Mouse (Mus musculus): ENCODE measurements around the gene Enpp5.

Gene Enpp5

DNA sequence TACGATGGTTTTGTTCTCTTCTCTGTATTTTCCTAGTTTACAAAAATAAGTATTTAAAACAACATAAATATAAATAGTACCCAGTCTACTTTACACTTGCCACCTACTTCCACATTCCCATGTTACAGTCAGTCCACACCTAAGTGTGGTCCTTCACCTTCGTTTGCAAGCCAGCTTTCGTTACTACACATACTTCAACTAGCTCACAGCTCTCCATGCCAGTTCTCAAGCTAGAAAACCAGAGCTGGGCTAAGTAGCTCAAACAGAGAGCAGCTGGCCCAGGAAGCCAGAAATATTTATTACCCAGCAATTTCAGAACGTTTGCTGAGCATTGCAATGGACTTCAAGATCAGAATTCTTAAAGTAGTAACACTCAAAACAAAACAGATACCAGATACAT lies 21.9 kb downstream of the Enpp5 start:
- no peak for DNase-seq (ENCODE audit: low spot score)

DNA sequence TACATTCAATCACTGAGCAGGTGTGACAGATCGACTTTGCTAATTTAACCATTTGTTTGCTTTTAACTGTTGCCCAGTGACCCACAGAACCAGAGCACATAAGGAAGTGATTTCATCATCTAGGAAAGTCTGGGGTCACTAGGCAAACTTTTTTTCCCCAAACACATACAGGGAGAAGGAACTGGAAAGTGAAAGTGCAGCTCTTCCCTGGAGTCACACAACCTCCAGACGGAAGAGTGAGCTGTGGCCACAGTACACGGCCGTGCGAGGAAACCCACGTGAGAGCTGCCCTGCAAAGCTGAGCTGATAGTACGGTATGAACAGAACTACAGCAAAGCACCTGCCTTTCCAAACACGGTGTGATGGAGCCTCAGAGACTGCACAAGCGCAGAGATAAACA lies 22.3 kb downstream of the Enpp5 start:
- no peak for DNase-seq (ENCODE audit: low spot score)

DNA sequence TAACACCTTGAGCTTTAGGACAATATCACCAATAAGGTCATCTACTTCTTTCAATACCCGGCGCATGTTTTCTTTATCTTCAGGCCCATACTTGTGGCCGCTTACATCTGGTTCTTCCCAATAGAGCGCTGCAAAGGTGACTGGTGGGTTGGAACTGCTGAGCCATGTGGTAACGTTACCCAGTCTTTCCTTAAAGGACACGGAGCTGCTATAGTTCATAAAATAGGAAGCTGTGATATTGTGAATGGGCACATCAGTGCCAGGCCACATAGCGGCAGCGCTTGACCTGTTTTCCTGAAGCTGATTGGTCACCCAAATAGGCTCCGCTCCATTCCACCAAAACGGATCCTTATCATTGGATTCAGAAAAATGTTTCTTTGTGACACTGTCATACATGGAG lies 23.3 kb downstream of the Enpp5 start:
- no peak for DNase-seq (ENCODE audit: low spot score)

DNA sequence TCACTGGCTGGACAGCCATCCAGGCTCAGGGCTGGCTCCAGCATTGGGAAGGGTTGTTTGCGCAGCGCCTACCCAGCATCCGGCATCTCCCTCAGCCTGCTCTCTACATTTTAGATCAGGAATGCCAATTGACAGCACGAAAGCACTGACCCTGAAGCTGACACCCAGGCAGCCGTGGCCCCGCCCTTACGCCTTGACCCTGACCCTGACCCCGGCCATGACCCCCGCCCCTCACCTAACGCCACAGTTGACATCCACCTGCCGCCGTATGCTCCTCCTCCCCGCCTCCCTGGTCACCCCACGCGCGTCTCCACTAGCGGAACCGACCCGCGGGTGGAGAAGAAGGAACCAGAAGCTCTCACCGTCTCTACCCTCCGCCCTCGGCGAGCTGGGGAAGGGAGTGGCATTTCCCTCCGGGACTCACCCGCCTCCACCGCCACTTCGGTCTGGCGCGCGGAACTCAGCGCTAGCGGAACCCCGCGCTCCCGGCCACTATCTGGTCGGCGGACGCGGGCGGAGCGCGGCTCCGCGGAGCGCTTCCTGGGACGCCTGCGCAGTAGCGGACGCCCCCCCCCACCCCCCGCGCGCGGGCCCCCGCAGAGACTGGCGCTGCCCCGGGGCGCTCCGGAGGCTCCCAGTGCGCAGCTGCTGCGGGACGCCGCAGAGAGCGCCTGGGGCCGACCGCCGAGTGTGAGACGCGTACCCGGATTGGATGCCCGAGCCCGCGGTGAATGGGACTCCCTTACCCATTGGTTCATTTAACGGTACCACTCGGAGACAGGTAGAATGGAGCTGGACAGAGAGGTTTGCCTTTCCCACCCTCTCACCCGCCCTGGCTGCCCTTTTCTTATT lies 26.9 kb downstream of the Enpp5 start, which contains the start of gene Enpp4:
Gene Enpp4 (minus strand): TSS at position 523 of the 852 bp plus-strand sequence.
- DNase-seq (ENCODE audit: low spot score), result peak; percentile 82

DNA sequence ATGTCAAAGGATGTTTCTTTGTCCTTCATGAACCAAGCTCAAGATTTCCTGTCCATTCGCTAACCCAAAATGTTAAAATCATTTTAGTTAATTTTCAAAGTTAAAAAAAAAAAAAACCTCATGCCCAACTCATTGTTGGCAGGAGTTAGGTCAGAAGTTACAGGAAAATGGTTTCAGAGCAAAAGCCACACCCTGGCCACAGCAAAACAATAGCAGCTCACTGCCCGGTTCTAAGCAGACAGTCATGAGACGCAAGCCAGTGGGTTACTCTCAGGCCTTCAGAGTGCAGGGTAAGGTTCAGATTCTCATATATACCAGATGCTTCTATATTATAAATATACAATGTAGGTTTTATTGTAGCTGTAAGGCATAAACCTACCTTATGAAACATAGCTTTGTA lies 29.7 kb downstream of the Enpp5 start:
- no peak for DNase-seq (ENCODE audit: low spot score)

DNA sequence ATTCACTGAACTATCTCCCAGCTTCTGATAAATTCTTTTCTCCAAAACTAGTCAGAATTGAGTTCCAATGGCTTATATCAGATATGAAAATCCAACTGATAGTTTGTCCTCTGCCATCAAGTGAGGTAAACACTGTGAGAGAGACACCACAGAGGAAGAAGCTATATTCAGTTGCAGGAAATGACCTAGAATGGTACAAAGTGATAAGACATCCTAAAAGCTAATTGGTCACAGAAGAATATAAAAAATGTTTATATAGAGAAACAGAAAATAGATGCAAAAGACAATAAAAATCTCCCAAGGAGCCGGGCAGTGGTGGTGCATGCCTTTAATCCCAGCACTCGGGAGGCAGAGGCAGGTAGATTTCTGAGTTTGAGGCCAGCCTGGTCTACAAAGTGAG lies 38.0 kb downstream of the Enpp5 start:
- no peak for DNase-seq (ENCODE audit: low spot score)

DNA sequence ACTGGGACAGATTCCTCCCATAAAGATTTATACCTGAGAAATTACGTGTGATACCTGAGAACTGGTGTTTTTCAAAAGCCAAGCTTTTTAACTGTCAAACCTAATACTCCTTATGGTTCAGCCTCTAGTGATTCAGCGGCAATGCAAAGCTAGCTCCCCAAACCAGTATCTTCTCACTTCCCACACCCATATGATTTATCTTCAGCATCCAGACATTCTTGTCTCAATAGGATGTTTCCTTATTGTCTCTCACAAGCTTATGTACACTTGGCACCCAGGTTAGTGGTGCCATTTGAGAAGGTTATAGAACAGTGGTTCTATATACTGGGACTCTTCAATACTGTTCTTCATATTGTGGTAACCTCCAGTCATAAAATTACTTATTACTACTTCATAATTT lies 39.1 kb downstream of the Enpp5 start:
- DNase-seq (ENCODE audit: low spot score), result no peak

DNA sequence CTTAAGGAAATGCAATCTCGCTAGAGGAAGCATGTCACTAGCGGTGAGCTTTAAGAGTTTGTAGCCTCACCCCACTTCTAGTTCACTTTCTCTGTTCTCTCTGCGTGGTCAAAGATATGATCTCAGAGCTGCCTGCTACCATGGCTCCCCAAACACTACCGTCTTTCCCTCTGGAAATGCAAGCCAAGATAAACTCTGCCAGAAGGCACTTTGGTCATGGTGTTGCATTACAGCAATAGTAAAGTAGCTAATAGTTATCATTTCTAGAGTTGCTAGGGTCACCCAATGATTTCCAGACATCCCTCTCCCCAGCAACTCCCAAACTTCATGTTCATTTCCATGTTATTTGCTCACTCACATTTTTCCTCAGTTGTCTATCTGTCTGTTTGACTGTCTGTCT lies 39.6 kb downstream of the Enpp5 start:
- DNase-seq (ENCODE audit: low spot score), result no peak

DNA sequence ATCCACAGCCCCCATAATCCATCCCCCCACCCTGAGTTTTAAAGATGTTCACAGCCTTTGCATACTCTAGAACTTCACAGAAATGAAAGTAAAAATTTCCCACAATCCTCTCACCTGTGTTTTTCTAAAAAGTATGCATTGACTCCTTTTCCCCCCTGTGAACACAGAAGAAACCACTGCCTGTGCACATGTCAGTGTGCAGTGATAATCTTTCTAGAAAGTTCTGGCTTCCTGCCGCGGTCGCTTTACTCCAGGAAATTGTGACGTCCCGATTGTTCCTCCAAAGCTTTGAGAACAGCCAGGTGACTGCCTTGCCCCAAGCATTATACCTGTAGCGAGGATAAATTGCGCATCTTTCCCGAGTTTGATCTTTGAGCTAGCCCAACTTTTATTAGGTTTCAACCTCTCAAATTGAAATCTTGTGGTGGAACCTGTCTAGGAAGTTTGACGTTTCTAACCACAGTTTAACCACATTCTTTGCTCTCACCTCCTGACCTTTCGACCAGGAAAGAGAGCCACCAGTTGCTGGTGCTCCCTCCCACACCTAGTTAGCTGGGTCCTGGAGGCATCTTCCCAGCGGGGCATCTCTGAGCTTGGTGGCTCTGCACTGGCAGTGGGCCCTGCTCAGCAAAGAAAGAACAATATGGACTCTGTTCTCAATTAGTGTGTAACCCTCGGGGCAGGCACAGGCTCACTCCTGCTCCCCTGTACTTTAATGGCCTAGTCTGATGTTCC lies 42.9 kb downstream of the Enpp5 start:
- no peak for DNase-seq (ENCODE audit: low spot score)

DNA sequence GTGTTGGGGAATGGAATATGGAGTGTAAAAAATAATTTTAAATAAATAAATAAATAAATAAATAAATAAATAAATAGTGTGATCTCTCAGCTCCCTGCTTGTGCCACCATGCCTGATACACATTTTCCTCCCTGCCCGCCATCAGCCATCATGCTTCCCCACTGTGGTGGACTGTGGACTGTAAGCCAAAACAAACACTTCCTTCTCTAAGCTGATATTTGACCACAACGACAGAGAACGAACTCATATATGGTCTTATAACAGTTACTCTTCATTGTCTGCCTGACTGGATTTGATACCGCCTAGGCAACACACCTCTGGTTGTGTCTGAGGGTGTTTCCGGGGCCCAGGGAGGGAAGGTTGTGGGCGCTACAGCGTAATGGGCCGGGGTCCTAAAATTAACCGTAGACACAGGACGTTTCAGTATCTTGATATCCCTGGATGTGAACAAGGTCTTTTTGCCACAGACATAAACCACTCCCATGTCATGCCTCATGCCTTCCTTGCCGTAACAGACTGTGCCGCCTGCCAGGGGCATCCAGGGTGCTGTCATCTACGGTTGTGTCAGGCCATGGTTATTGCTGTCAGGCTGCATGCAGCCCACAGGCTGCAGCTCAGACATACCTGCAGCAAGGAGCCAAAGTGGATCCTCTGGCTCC lies 50.6 kb downstream of the Enpp5 start:
- DNase-seq (ENCODE audit: low spot score), result no peak

DNA sequence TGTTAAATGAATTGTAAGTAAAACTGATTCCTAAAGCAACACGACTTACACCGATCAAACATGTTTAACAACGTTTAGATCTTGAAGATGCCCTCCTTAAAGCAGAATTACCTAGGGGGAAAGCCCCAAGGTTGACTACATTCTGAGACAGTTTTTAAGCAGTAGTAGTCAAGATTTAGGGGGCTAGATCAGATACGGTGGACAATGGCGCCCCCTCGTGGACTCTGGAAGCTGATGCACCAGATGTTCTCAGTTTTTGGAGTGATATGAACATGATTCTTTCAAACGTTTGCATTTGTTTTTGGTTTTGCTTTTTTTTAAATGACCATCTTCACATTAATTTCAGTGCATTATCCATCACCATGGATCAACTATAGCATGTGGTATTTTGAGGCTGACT lies 51.8 kb downstream of the Enpp5 start:
- peak; percentile 86 for DNase-seq (ENCODE audit: low spot score)

DNA sequence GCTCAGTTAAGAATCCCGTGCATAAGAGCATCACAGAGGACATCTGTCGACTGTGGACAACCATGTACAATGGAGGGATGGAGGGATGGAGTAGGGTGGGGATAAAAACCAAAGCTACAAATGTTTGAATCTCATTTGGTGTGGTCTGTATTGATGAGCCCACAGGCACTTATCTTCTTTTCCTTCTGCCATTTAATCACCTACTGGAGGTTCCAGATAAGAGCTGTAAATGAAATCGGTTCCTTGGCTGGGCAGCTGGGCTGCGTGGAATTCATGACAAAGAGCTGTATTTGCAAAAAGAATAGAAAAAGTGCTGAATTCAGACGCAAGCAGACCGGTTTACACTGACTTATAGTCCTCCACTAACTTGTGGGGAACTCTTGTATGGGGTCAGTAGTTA lies 55.5 kb downstream of the Enpp5 start:
- DNase-seq (ENCODE audit: low spot score), result no peak

DNA sequence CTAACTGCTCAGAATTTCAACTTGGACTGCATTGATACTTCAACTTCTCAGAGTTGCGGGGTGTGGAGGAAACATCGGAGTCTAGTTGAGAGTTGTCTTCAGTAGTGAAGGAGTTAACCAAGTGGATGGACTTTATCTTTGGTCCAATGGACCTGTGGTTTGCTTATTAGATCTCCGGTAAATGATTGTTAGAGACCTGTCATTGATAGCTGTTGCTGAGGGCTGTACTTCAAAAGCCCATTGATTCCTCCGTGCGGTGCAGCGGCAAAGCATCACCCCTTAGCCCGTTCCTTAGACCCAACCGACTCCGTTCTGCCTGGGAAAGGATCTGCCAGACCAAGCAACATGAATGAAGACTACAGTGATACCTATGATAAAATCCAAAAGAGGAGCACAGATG lies 55.9 kb downstream of the Enpp5 start:
- no peak for DNase-seq (ENCODE audit: low spot score)

DNA sequence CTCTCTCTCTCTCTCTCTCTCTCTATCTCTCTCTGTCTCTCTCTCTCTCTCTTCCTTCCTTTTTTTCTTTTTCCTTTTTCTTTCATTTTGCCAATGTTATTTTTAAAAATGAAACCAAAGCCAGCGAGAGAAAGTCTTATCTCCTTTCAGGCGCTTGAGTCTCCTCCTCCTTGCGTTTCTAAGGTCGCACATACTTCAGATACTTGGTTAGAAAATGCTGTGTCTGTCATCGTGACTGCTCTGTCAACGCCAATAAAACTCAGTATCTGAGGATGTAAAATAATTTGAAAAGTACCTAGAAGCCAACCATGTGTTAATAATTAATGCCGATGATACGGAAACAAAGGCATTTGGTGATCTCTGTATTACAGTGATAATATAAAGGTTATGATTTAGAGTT lies 57.4 kb downstream of the Enpp5 start:
- DNase-seq (ENCODE audit: low spot score), result no peak
